Mouse (Mus musculus): ENCODE results near the gene Tcl1b3. TPM values are rescaled to one million over a fixed set of nuclear protein-coding genes. Genes with fewer than 3 reads are reported as not detected.

The Tcl1b3 gene
- polyA plus RNA-seq, 1 experiment from 2014 or later, result not detected

- Histone ChIP-seq H3K27me3 (ENCODE audit: control insufficient read depth, insufficient read depth, low read length) (no peaks in the 10 kb centered on the region), H3K9ac (ENCODE audit: low read length) (no peak within 1 kb of the TSS), H3K36me3 (ENCODE audit: control insufficient read depth, insufficient read depth, low read length) (no peaks in the 10 kb centered on the region), H3K4me1 (ENCODE audit: control insufficient read depth, insufficient read depth, low read length) (peaks cover 5% of the 10 kb centered on the region; the same call in 1 of the 2 replicates), H3K4me3 (ENCODE audit: low read depth, low read length) (no peak within 1 kb of the TSS), H3K4me2 (no peak within 1 kb of the TSS), H3K9me3 (ENCODE audit: control insufficient read depth, low read length) (no peaks in the 10 kb centered on the region), H3K27ac (ENCODE audit: low read depth, low read length) (no peak within 1 kb of the TSS)
- no peak for DNase-seq (ENCODE audit: low spot score, missing footprints)
- ATAC-seq (ENCODE audit: low FRiP score), result no peak
- 91% methylated on average over 22 of the region's 22 CpGs for WGBS
These were observed 31.9 kb downstream of the Tcl1b3 start, which contains the start of gene Tcl1 for GRCm38 (mm10) chr12:105222601-105223319. Tcl1 (minus strand) TSS chr12:105222793.

GRCm38 (mm10) chr12:105224621-105225320 lies 33.9 kb downstream of the Tcl1b3 start:
- H3K4me2 ChIP-seq, result no peak overlapping the region
- no peak overlapping the region for H3K4me3 ChIP-seq (ENCODE audit: low read depth, low read length)
- peaks cover 5% of the 10 kb centered on the region; the same call in 1 of the 2 replicates for H3K4me1 ChIP-seq (ENCODE audit: control insufficient read depth, insufficient read depth, low read length)
- no peak for DNase-seq (ENCODE audit: low spot score, missing footprints)
- no peaks in the 10 kb centered on the region for H3K27me3 ChIP-seq (ENCODE audit: control insufficient read depth, insufficient read depth, low read length)
- H3K27ac ChIP-seq (ENCODE audit: low read depth, low read length), result no peak overlapping the region
- H3K9me3 ChIP-seq (ENCODE audit: control insufficient read depth, low read length), result no peaks in the 10 kb centered on the region
- WGBS, result 48% methylated on average over 16 of the region's 16 CpGs
- no peak overlapping the region for H3K9ac ChIP-seq (ENCODE audit: low read length)
- no peaks in the 10 kb centered on the region for H3K36me3 ChIP-seq (ENCODE audit: control insufficient read depth, insufficient read depth, low read length)
- no peak for ATAC-seq (ENCODE audit: low FRiP score)

- Histone ChIP-seq H3K4me3 (ENCODE audit: low read depth, low read length) (no peak overlapping the region), H3K4me2 (no peak overlapping the region), H3K27ac (ENCODE audit: low read depth, low read length) (no peak overlapping the region), H3K36me3 (ENCODE audit: control insufficient read depth, insufficient read depth, low read length) (no peaks in the 10 kb centered on the region), H3K27me3 (ENCODE audit: control insufficient read depth, insufficient read depth, low read length) (no peaks in the 10 kb centered on the region), H3K9ac (ENCODE audit: low read length) (no peak overlapping the region), H3K4me1 (ENCODE audit: control insufficient read depth, insufficient read depth, low read length) (no peaks in the 10 kb centered on the region), H3K9me3 (ENCODE audit: control insufficient read depth, low read length) (no peaks in the 10 kb centered on the region)
- DNase-seq (ENCODE audit: low spot score, missing footprints) (no peak), ATAC-seq (ENCODE audit: low FRiP score) (no peak)
- WGBS, result 72% methylated on average over 11 of the region's 11 CpGs
These were observed 43.5 kb downstream of the Tcl1b3 start for GRCm38 (mm10) chr12:105234362-105234761.

GRCm38 (mm10) chr12:105235091-105235490 lies 44.2 kb downstream of the Tcl1b3 start:
- H3K27me3 ChIP-seq (ENCODE audit: control insufficient read depth, insufficient read depth, low read length), result no peaks in the 10 kb centered on the region
- no peak overlapping the region for H3K9ac ChIP-seq (ENCODE audit: low read length)
- H3K4me1 ChIP-seq (ENCODE audit: control insufficient read depth, insufficient read depth, low read length), result no peaks in the 10 kb centered on the region
- H3K4me2 ChIP-seq, result no peak overlapping the region
- 84% methylated on average over 3 of the region's 3 CpGs for WGBS
- no peaks in the 10 kb centered on the region for H3K9me3 ChIP-seq (ENCODE audit: control insufficient read depth, low read length)
- no peaks in the 10 kb centered on the region for H3K36me3 ChIP-seq (ENCODE audit: control insufficient read depth, insufficient read depth, low read length)
- ATAC-seq (ENCODE audit: low FRiP score) (no peak), DNase-seq (ENCODE audit: low spot score, missing footprints) (no peak)
- H3K4me3 ChIP-seq (ENCODE audit: low read depth, low read length), result no peak overlapping the region
- no peak overlapping the region for H3K27ac ChIP-seq (ENCODE audit: low read depth, low read length)

GRCm38 (mm10) chr12:105239060-105239459 lies 48.2 kb downstream of the Tcl1b3 start:
- ATAC-seq (ENCODE audit: low FRiP score), result no peak

More at GRCm38 (mm10) chr12:105239060-105239459, 48.2 kb downstream of the Tcl1b3 start:
- 84% methylated on average over 9 of the region's 9 CpGs for WGBS
- Histone ChIP-seq H3K27me3 (ENCODE audit: control insufficient read depth, insufficient read depth, low read length) (no peaks in the 10 kb centered on the region), H3K36me3 (ENCODE audit: control insufficient read depth, insufficient read depth, low read length) (no peaks in the 10 kb centered on the region), H3K4me3 (ENCODE audit: low read depth, low read length) (no peak overlapping the region), H3K4me1 (ENCODE audit: control insufficient read depth, insufficient read depth, low read length) (no peaks in the 10 kb centered on the region), H3K27ac (ENCODE audit: low read depth, low read length) (no peak overlapping the region), H3K4me2 (no peak overlapping the region), H3K9me3 (ENCODE audit: control insufficient read depth, low read length) (no peaks in the 10 kb centered on the region), H3K9ac (ENCODE audit: low read length) (no peak overlapping the region)
- DNase-seq (ENCODE audit: low spot score, missing footprints), result no peak

Other genes with a start within 250 kb of the Tcl1b3 start
- 0.10 TPM in 1 of 2 replicates, not detected in the other for gene Syne3, start 181.2 kb upstream of the Tcl1b3 start, polyA plus RNA-seq (2014; fragmentation: Nextera tagmentation; extraction: Ambion mirVana)
- gene Glrx5, start 158.4 kb upstream of the Tcl1b3 start, polyA plus RNA-seq (2014; fragmentation: Nextera tagmentation; extraction: Ambion mirVana), result 186 and 197 TPM in 2 replicates
- not detected in 2 replicates for gene Tcl1b2, start 45.0 kb upstream of the Tcl1b3 start, polyA plus RNA-seq (2014; fragmentation: Nextera tagmentation; extraction: Ambion mirVana)
- not detected in 2 replicates for gene Tcl1b1, start 31.4 kb upstream of the Tcl1b3 start, polyA plus RNA-seq (2014; fragmentation: Nextera tagmentation; extraction: Ambion mirVana)
- gene Tcl1b5, start 14.7 kb upstream of the Tcl1b3 start, polyA plus RNA-seq (2014; fragmentation: Nextera tagmentation; extraction: Ambion mirVana), result not detected in 2 replicates
- gene Tcl1b4, start 10.9 kb downstream of the Tcl1b3 start, polyA plus RNA-seq (2014; fragmentation: Nextera tagmentation; extraction: Ambion mirVana), result not detected in 2 replicates
- not detected in 2 replicates for gene Tcl1, start 31.8 kb downstream of the Tcl1b3 start, polyA plus RNA-seq (2014; fragmentation: Nextera tagmentation; extraction: Ambion mirVana)
- gene Tunar, start 142.8 kb downstream of the Tcl1b3 start, polyA plus RNA-seq (2014; fragmentation: Nextera tagmentation; extraction: Ambion mirVana), result 0.68 and 0.86 TPM in 2 replicates

Measured in midbrain, embryonic 11.5 days (tissue).